Mouse (Mus musculus) megakaryocyte, embryonic 14.5 days (primary cell): ENCODE measurements around the gene Prr15l. TPM values are rescaled to one million over a fixed set of nuclear protein-coding genes. Genes with fewer than 3 reads are reported as not detected.
A peak's percentile ranks its signal among the peaks of the same experiment; 100 is the strongest.

Source experiments
- H3K27me3 ChIP-seq: replicated peaks from 2 replicates; pipeline ENCODE3; 2012; ENCODE audit warnings: inconsistent platforms
- H3K36me3 ChIP-seq: replicated peaks from 2 replicates; pipeline ENCODE3; 2012; ENCODE audit warnings: low read length, inconsistent platforms, mixed read lengths
- H3K4me1 ChIP-seq: 2 replicates; pipeline ENCODE4 v1.6.1; 2012; ENCODE audit warnings: inconsistent platforms
- H3K4me3 ChIP-seq: replicated peaks from 2 replicates; pipeline ENCODE3; 2012; ENCODE audit warnings: moderate library complexity, mild to moderate bottlenecking, inconsistent platforms
- H3K9me3 ChIP-seq: 2 replicates; pipeline ENCODE4 v1.6.1; 2012; ENCODE audit warnings: inconsistent platforms
- FLI1 ChIP-seq: IDR thresholded peaks from 2 replicates; pipeline ENCODE4 v1.6.1; 2012; ENCODE audit warnings: low read length, inconsistent platforms, mixed read lengths
- GATA1 ChIP-seq: IDR thresholded peaks from 3 replicates; pipeline ENCODE4 v1.6.1; 2012; ENCODE audit warnings: mixed read lengths, low read length, inconsistent platforms, borderline replicate concordance
- polyA plus RNA-seq: library from polyadenylated mRNA; stranded (reverse); fragments of >175 nt; gene quantifications from 2 replicates; pipeline ENCODE4 v1.2.3, GENCODE M21; 2012; ENCODE audit warnings: low replicate concordance; ENCODE audit not compliant: insufficient read depth

Gene Prr15l
- polyA plus RNA-seq, 1 experiment = not detected

GRCm38 (mm10) chr11:96899449-96900306 is 28.2 kb upstream of the Prr15l start:
- H3K27me3 ChIP-seq = peaks cover 66% of the 10 kb centered on the region
- H3K4me3 ChIP-seq = no peak overlapping the region
- TF ChIP-seq GATA1 (no peak), FLI1 (no peak)
- H3K9me3 ChIP-seq = peaks cover 3% of the 10 kb centered on the region
- no peaks in the 10 kb centered on the region for H3K36me3 ChIP-seq
- peaks cover 7% of the 10 kb centered on the region for H3K4me1 ChIP-seq

DNA sequence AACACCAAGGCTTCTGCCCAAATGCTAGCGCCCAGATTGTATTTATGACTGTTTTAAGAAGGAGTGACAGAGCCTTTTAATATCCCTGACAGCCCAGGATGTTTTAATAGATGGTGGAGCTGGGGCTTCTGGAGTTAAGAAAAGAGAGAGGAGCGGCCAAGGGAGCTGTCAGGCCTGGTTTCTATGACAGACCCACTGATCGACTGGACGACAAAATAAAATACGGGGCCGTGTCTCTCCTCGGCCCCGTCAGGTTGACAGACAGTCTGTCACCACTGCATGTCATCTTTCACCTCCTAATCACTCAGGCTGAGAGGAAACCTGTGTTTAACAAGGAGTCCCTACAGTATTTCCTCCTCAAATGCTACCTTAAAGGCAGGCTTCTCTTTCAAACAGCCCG is 26.6 kb upstream of the Prr15l start:
- TF ChIP-seq FLI1 = no peak
- TF ChIP-seq GATA1 = no peak
- Histone ChIP-seq H3K36me3 (peaks cover 8% of the 10 kb centered on the region), H3K9me3 (no peaks in the 10 kb centered on the region), H3K27me3 (peaks cover 69% of the 10 kb centered on the region), H3K4me3 (no peak overlapping the region), H3K4me1 (peaks cover 4% of the 10 kb centered on the region; the same call in 1 of the 2 replicates)

GRCm38 (mm10) chr11:96902639-96903635 is 25.0 kb upstream of the Prr15l start:
- no peak for TF ChIP-seq FLI1
- no peak for TF ChIP-seq GATA1
- Histone ChIP-seq H3K27me3 (peaks cover 57% of the 10 kb centered on the region), H3K36me3 (peaks cover 24% of the 10 kb centered on the region), H3K4me1 (peaks cover 20% of the 10 kb centered on the region), H3K4me3 (no peak overlapping the region), H3K9me3 (no peaks in the 10 kb centered on the region)

- TF ChIP-seq GATA1 (no peak), FLI1 (no peak)
- Histone ChIP-seq H3K27me3 (peaks cover 29% of the 10 kb centered on the region), H3K36me3 (peaks cover 61% of the 10 kb centered on the region), H3K9me3 (no peaks in the 10 kb centered on the region), H3K4me3 (no peak overlapping the region), H3K4me1 (peaks cover 32% of the 10 kb centered on the region)
These were observed 21.3 kb upstream of the Prr15l start for GRCm38 (mm10) chr11:96906431-96907161.

DNA sequence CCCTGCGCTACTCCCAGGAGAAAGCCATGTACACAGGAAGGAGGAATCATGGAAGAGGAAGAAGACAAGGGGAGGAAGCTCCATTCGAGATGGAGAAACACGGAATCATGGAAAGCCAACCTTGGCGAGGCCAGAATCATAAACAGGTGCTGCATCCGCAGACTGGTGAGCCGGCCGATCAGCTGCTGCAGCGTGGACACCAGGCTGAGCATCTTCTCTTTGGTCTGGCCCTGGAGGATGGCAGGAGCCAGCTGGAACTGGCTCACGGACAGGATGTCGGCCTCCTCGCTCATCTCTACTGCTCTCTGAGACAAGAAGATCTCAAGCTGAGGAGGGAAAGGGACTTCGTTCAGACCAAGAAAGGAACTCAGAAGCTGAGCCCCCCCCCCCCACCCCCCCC is 19.3 kb upstream of the Prr15l start:
- Histone ChIP-seq H3K4me1 (peaks cover 34% of the 10 kb centered on the region), H3K4me3 (no peak overlapping the region), H3K36me3 (peaks cover 81% of the 10 kb centered on the region), H3K9me3 (no peaks in the 10 kb centered on the region), H3K27me3 (peaks cover 13% of the 10 kb centered on the region)
- no peak for TF ChIP-seq GATA1

GRCm38 (mm10) chr11:96910003-96910402 is 17.9 kb upstream of the Prr15l start:
- no peak overlapping the region for H3K4me3 ChIP-seq
- no peaks in the 10 kb centered on the region for H3K9me3 ChIP-seq
- peaks cover 88% of the 10 kb centered on the region for H3K36me3 ChIP-seq
- H3K27me3 ChIP-seq = peaks cover 6% of the 10 kb centered on the region
- TF ChIP-seq GATA1 = no peak
- TF ChIP-seq FLI1 = no peak
- peaks cover 38% of the 10 kb centered on the region for H3K4me1 ChIP-seq

DNA sequence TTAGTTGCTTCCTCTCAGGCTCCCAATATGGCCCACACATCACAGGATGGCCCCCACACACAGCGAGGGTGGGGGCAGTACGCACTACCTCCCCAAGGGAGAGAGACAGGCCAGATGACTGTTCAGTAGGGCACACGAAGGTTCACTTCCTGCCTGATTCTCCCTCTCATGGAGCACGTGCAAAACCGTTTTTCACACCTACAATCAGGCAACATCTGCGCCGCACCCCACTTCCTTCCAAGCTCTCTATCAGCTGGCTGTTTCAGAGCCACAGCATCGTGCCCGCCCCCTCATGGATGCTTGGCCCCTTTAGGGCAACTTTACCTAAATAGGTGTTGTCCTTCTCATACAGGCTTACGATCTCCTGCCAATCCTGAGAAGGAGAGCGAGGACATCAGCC is 15.2 kb upstream of the Prr15l start:
- Histone ChIP-seq H3K27me3 (no peaks in the 10 kb centered on the region), H3K4me1 (peaks cover 44% of the 10 kb centered on the region), H3K36me3 (peaks cover 67% of the 10 kb centered on the region), H3K4me3 (no peak overlapping the region), H3K9me3 (no peaks in the 10 kb centered on the region)
- no peak for TF ChIP-seq FLI1
- TF ChIP-seq GATA1 = no peak

DNA sequence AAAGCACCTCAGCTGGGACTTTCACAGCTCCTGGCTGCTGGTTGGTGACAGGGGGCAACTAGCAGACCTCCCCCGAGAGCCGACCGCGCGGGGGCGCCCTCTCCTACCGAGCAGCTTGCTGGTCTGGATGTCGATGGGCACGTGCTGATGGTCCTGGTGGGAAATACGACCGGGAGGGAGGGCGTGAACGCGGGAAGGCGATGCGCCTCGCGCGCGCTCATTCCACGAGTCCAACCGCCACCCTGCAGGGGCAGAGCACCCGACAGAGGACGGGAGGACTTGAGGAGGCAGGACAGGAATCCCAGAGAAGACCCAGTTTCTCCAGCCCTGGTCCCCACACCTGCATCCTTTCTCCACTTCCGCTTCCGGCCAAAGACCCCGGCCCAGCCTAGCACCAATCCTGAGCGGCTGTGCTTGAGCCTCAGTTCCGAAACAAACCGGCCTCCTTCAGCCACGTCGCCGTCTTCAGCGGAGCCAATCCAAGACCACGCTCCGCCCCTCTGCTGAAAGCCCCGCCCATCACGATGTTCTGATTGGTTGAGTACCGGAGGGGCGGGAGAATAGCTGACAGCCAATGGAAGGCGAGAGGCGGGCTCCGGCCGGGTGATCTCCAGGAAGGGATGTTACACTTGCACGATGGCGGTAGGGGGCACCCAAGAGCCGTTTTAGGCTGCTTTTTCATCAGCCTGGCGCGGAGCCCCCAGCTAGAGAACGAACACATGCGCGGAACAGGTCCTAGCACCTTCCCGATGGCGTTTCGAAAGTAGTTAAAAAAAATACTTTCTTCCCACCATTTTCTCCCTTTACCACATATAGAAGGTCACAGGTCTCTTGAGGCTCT is 11.6 kb upstream of the Prr15l start, which contains the start of gene Cdk5rap3:
Gene Cdk5rap3, minus strand, starts transcription at position 453 of the 841 bp plus-strand sequence.
- no peak for TF ChIP-seq GATA1
- no peak; the same call in 1 of the 2 replicates for TF ChIP-seq FLI1
- H3K27me3 ChIP-seq = peaks cover 7% of the 10 kb centered on the region
- peaks cover 54% of the 10 kb centered on the region for H3K4me1 ChIP-seq
- H3K9me3 ChIP-seq = no peaks in the 10 kb centered on the region
- peaks cover 31% of the 10 kb centered on the region for H3K36me3 ChIP-seq
- peak within 1 kb of the TSS; percentile 93 for H3K4me3 ChIP-seq
